Mouse (Mus musculus) midbrain, postnatal 0 days (tissue): ENCODE measurements at regions not wholly inside any gene's neighbourhood (a gene's known extent, or its start where the extent isn't known, plus 50 kb on each side); places are given as distances from the start of the nearest gene placed in this dataset.

Experiments used
- ATAC-seq: fragments of 200-750 bp; cut with Nextera tagmentation; 2 replicates; pipeline ENCODE4 v1.8.0; 2017; ENCODE audit warnings: moderate number of reproducible peaks, mild to moderate bottlenecking, moderate TSS enrichment, moderate library complexity; ENCODE audit not compliant: low FRiP score
- DNase-seq: peaks from one replicate; pipeline ENCODE4 v3.0.0-alpha.2; 2015; ENCODE audit warnings: low spot score
- H3K27ac ChIP-seq: fragments of 300-500 bp; sonication (generic); 2 replicates; pipeline ENCODE4 v1.5.1; 2014; ENCODE audit warnings: low read depth, mild to moderate bottlenecking, low read length, mixed read lengths
- H3K27me3 ChIP-seq: fragments of 300-500 bp; sonication (generic); 2 replicates; pipeline ENCODE4 v1.6.1; 2014; ENCODE audit warnings: low read length, control low read depth, mixed read lengths; ENCODE audit not compliant: insufficient read depth
- H3K36me3 ChIP-seq: fragments of 300-500 bp; sonication (generic); 2 replicates; pipeline ENCODE4 v1.6.1; 2014; ENCODE audit warnings: low read length, control low read depth, mixed read lengths; ENCODE audit not compliant: insufficient read depth
- H3K4me1 ChIP-seq: fragments of 300-500 bp; sonication (generic); 2 replicates; pipeline ENCODE4 v1.6.1; 2014; ENCODE audit warnings: mild to moderate bottlenecking, control low read depth, antibody characterized with exemption, low read length, mixed read lengths; ENCODE audit not compliant: insufficient read depth
- H3K4me2 ChIP-seq: fragments of 300-500 bp; sonication (generic); 2 replicates; pipeline ENCODE4 v1.6.1; 2014; ENCODE audit warnings: low read depth, mild to moderate bottlenecking, low read length, mixed read lengths; ENCODE audit not compliant: poor library complexity, severe bottlenecking
- H3K4me3 ChIP-seq: fragments of 300-500 bp; sonication (generic); 2 replicates; pipeline ENCODE4 v1.5.1; 2014; ENCODE audit warnings: low read depth, mild to moderate bottlenecking, low read length, moderate library complexity
- H3K9ac ChIP-seq: fragments of 300-500 bp; sonication (generic); replicated peaks from 2 replicates; pipeline ENCODE4 v1.6.1; 2014; ENCODE audit warnings: mild to moderate bottlenecking, low read length, moderate library complexity, mixed read lengths; ENCODE audit not compliant: poor library complexity, severe bottlenecking
- H3K9me3 ChIP-seq: fragments of 300-500 bp; sonication (generic); 2 replicates; pipeline ENCODE4 v1.6.1; 2016; ENCODE audit warnings: low read length, control low read depth
- CTCF ChIP-seq: IDR thresholded peaks from 2 replicates; pipeline ENCODE4 v1.5.1; 2016; ENCODE audit warnings: antibody characterized with exemption, mild to moderate bottlenecking
- WGBS: fragments of 180-500 bp; shearing (Covaris S2); extraction: QIAGEN DNeasy Blood & Tissue Kit; methylation state at CpG from one replicate; pipeline ENCODE4 v1.1.7; 2014; 5-methylcytosine and 5-hydroxymethylcytosine counted together

DNA sequence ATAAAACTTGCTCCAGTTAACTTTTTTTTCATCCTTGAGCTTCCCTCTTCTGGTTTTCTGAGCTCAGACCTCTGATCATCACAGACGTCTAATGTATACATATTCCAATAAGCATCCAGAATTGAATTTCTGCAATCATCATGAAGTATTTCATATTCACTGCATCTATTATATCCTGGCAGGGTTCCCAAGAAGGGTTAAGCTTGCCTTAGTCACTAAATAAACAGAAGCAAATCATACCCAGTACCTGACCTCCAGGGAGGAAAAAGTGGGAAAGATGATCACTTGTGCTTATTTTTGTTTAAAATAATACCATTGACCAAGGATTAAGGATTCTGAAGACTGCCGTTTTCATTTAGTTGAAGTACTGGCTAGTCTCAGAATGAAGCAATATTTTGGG is 102.4 kb downstream of the Gm12728 start:
- Histone ChIP-seq H3K27ac (no peak overlapping the region), H3K27me3 (no peaks in the 10 kb centered on the region), H3K4me1 (no peaks in the 10 kb centered on the region), H3K36me3 (no peaks in the 10 kb centered on the region), H3K4me3 (no peak overlapping the region), H3K4me2 (no peak overlapping the region), H3K9me3 (no peaks in the 10 kb centered on the region), H3K9ac (no peak overlapping the region)
- 83% methylated on average over 2 of the region's 2 CpGs for WGBS
- DNase-seq (no peak), ATAC-seq (no peak)
- no peak for TF ChIP-seq CTCF

DNA sequence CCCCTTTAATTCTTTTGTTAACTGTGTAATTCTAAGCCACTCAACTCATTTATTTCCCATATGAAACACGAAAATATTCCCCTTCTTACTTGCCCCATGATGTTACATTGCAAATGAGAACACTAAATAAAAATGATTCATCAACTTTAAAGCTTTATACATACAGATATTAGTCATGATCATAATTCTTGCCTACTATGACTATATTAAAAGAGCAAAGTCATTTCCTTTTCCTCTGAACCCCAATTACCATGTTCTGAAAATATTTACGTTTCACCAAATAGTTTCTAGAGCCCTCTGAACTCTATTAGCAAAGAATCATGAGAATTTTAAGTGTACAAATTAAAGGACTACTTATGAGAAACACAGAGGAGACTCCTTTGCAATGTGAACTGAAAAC is 105.4 kb downstream of the Gm12728 start:
- Histone ChIP-seq H3K4me1 (no peaks in the 10 kb centered on the region), H3K36me3 (no peaks in the 10 kb centered on the region), H3K27me3 (no peaks in the 10 kb centered on the region), H3K4me3 (no peak overlapping the region), H3K4me2 (no peak overlapping the region), H3K27ac (no peak overlapping the region), H3K9me3 (no peaks in the 10 kb centered on the region), H3K9ac (no peak overlapping the region)
- ATAC-seq (no peak), DNase-seq (no peak)
- 71% methylated on average over 2 of the region's 2 CpGs for WGBS
- TF ChIP-seq CTCF = no peak

DNA sequence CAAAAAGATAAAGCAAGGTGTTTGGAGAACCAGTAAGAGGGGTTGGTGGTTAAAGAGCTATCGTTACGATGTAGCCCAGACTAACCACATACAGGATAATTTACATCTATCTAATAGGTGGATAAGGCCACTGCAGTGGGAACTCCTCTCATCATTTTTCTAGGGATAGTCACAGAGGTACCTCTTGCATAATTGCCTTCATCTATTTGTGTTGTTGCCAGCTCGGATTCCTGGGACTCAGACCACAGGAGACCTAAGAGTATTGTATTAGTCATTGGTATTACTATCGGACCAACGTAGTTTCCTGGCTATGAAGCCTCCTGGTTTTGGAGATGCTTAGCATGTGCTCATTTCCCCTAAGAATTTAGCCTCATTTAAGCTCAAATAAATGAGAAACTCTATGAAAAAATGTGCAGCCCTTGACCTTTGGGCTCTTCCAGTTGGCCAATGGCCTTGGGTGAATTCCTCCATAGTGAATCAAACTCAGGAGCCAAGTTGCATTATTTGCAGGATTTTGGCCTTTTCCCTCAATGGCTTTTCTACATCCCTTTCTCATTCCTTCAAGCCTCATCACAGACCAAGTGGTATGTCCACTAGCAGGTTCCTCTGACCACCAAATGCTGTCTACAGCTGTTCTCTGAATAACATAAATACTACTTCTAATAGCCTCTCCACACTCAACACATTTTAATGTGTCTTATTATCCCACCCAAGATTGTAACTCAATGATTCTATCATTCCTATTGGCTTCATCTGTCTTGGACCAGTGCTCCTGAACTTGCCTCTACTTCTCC is 108.6 kb downstream of the Gm12728 start:
- Histone ChIP-seq H3K4me1 (no peaks in the 10 kb centered on the region), H3K4me3 (no peak overlapping the region), H3K9me3 (no peaks in the 10 kb centered on the region), H3K4me2 (no peak overlapping the region), H3K27me3 (no peaks in the 10 kb centered on the region), H3K9ac (no peak overlapping the region), H3K27ac (no peak overlapping the region), H3K36me3 (no peaks in the 10 kb centered on the region)
- DNase-seq = no peak
- no peak for ATAC-seq
- no peak for TF ChIP-seq CTCF
- 90% methylated on average over 5 of the region's 5 CpGs for WGBS

DNA sequence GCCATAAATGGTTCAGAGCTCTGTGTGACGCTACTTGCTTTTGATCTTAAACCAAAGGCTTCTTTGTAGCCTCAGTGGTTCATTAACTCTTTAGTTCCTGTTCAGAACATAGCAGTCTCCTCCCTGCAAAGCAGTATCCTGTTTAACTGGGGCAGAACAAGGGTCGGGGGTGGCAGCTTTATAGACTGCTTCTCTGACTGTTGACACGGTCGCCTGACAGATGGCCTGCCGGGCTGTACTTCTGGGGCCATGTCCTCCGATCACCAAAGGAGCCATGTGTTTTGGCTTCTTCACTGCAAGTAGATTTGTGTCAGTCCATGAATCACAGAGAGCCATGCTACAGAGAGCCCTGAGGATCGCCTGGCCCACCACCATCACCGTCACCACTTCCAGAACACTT is 115.2 kb downstream of the Gm12728 start:
- no peaks in the 10 kb centered on the region for H3K27me3 ChIP-seq
- no peak for DNase-seq
- WGBS = 71% methylated on average over 8 of the region's 8 CpGs
- H3K9ac ChIP-seq = no peak overlapping the region
- no peaks in the 10 kb centered on the region for H3K9me3 ChIP-seq
- H3K36me3 ChIP-seq = no peaks in the 10 kb centered on the region
- H3K27ac ChIP-seq = no peak overlapping the region
- ATAC-seq = no peak
- no peak overlapping the region for H3K4me3 ChIP-seq
- TF ChIP-seq CTCF = no peak
- H3K4me2 ChIP-seq = no peak overlapping the region
- no peaks in the 10 kb centered on the region for H3K4me1 ChIP-seq

DNA sequence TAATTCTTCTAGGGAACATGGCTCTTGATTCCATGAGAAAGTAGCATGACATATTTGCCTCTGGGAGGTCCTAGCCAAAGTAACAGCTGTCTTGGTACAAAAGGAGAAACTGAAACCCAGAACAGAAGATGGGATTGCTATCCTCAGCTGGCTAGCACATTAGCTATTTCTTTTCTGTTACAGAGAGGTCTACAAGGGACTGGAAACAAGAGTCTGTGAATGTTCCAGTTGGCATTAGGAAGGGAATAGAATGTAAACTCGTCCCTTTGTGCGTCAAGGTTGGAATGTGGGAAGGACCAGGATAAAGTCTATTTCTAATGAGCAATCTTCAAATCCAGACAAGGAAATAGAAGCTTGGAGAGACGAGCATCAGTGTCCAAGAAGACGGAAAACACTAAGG is 116.7 kb downstream of the Gm12728 start:
- Histone ChIP-seq H3K27me3 (no peaks in the 10 kb centered on the region), H3K4me1 (no peaks in the 10 kb centered on the region), H3K4me3 (no peak overlapping the region), H3K9me3 (no peaks in the 10 kb centered on the region), H3K36me3 (no peaks in the 10 kb centered on the region), H3K4me2 (no peak overlapping the region), H3K27ac (no peak overlapping the region), H3K9ac (no peak overlapping the region)
- no peak for TF ChIP-seq CTCF
- ATAC-seq (no peak), DNase-seq (no peak)
- 90% methylated on average over 4 of the region's 4 CpGs for WGBS

DNA sequence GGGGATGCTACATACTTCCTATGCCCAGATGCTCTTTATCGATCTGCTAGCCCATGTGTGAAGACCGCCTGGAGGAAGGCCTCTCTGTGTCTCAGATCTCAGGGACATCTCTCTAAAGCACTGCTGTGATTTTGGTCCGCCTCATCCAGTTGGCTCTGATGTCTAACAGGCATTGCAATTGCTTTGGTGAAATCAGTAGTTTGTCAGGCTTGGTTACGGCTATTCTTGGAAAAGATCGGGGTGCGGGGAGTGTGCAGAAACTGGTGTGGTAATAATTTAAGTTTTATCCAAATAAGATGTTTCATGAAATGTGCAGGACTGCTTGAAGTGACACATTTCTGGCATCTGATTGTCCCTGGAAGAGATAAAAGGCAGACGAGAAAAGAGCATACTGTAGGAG is 117.9 kb downstream of the Gm12728 start:
- no peak overlapping the region for H3K4me3 ChIP-seq
- H3K4me2 ChIP-seq = no peak overlapping the region
- WGBS = 80% methylated on average over 7 of the region's 7 CpGs
- no peak for DNase-seq
- no peaks in the 10 kb centered on the region for H3K4me1 ChIP-seq
- H3K27ac ChIP-seq = no peak overlapping the region
- no peak overlapping the region for H3K9ac ChIP-seq
- H3K27me3 ChIP-seq = no peaks in the 10 kb centered on the region
- ATAC-seq = no peak
- TF ChIP-seq CTCF = no peak
- no peaks in the 10 kb centered on the region for H3K36me3 ChIP-seq
- no peaks in the 10 kb centered on the region for H3K9me3 ChIP-seq
